Mouse (Mus musculus) forebrain, embryonic 16.5 days (tissue): ENCODE measurements around the gene Cmtm4. TPM values are rescaled to one million over a fixed set of nuclear protein-coding genes. Genes with fewer than 3 reads are reported as not detected.
"Not testable (repeated sequence)": the region's sequence is repeated elsewhere in the genome, so short reads cannot be mapped to it uniquely, and the experiment has no call there.

Source experiments
- ATAC-seq: fragments of 200-750 bp; cut with Nextera tagmentation; 2 replicates; pipeline ENCODE4 v1.8.0; 2017; ENCODE audit warnings: mild to moderate bottlenecking, moderate library complexity
- H3K27ac ChIP-seq: fragments of 300-500 bp; sonication (generic); 2 replicates; pipeline ENCODE4 v1.5.1; 2014; ENCODE audit warnings: low read length, control low read depth
- H3K27me3 ChIP-seq: fragments of 300-500 bp; sonication (generic); replicated peaks from 2 replicates; pipeline ENCODE4 v1.6.1; 2014; ENCODE audit warnings: low read length; ENCODE audit not compliant: control insufficient read depth, insufficient read depth
- H3K36me3 ChIP-seq: fragments of 300-500 bp; sonication (generic); 2 replicates; pipeline ENCODE4 v1.6.1; 2014; ENCODE audit not compliant: control insufficient read depth, insufficient read depth
- H3K4me1 ChIP-seq: fragments of 300-500 bp; sonication (generic); replicated peaks from 2 replicates; pipeline ENCODE4 v1.6.1; 2014; ENCODE audit warnings: low read length; ENCODE audit not compliant: control insufficient read depth, insufficient read depth
- H3K4me2 ChIP-seq: fragments of 300-500 bp; sonication (generic); 2 replicates; pipeline ENCODE4 v1.6.1; 2014; ENCODE audit warnings: mild to moderate bottlenecking, low read length, control low read depth
- H3K4me3 ChIP-seq: fragments of 300-500 bp; sonication (generic); replicated peaks from 2 replicates; pipeline ENCODE4 v1.5.1; 2014; ENCODE audit warnings: mild to moderate bottlenecking, low read length, control low read depth
- H3K9ac ChIP-seq: fragments of 300-500 bp; sonication (generic); replicated peaks from 2 replicates; pipeline ENCODE4 v1.6.1; 2014; ENCODE audit warnings: low read depth, low read length, control low read depth
- H3K9me3 ChIP-seq: fragments of 300-500 bp; sonication (generic); 2 replicates; pipeline ENCODE4 v1.6.1; 2016; ENCODE audit warnings: low read length; ENCODE audit not compliant: control insufficient read depth
- whole genome bisulfite sequencing: fragments of 180-500 bp; shearing (Covaris S2); extraction: QIAGEN DNeasy Blood & Tissue Kit; methylation state at CpG from one replicate; pipeline ENCODE4 v1.1.7; 2014; 5-methylcytosine and 5-hydroxymethylcytosine counted together
- polyA plus RNA-seq: library from polyadenylated mRNA; unstranded; fragments of >200 nt; fragmentation: Nextera tagmentation; extraction: Ambion mirVana; gene quantifications from 2 replicates; pipeline ENCODE4 v1.2.1, GENCODE M21; 2015

The Cmtm4 gene
- polyA plus RNA-seq, 1 experiment from 2014 or later = 2.8 TPM

GRCm38 (mm10) chr8:104313311-104313710 is 82.3 kb downstream of the Cmtm4 start:
- WGBS = 84% methylated on average over 4 of the region's 4 CpGs
- no peaks in the 10 kb centered on the region for H3K9me3 ChIP-seq
- H3K27ac ChIP-seq = no peak overlapping the region
- H3K4me3 ChIP-seq = no peak overlapping the region
- no peak overlapping the region for H3K4me2 ChIP-seq
- no peaks in the 10 kb centered on the region for H3K36me3 ChIP-seq
- H3K9ac ChIP-seq = no peak overlapping the region
- H3K27me3 ChIP-seq = no peaks in the 10 kb centered on the region
- no peak for ATAC-seq
- H3K4me1 ChIP-seq = no peaks in the 10 kb centered on the region

- H3K4me3 ChIP-seq, H3K27me3 ChIP-seq, H3K27ac ChIP-seq, H3K4me2 ChIP-seq, H3K36me3 ChIP-seq, H3K9ac ChIP-seq, H3K9me3 ChIP-seq, ATAC-seq, H3K4me1 ChIP-seq: not testable (repeated sequence)
- 86% methylated on average over 3 of the region's 3 CpGs for WGBS
Measured at GRCm38 (mm10) chr8:104312023-104312422, 83.6 kb downstream of the Cmtm4 start.

GRCm38 (mm10) chr8:104309441-104310155 is 86.0 kb downstream of the Cmtm4 start, which contains the start of the genes Gm45711 and Cmtm1:
Gm45711 (minus strand) TSS chr8:104310081.
Cmtm1 (minus strand) TSS chr8:104310145.
- ATAC-seq, H3K4me3 ChIP-seq, H3K27ac ChIP-seq, H3K27me3 ChIP-seq, H3K36me3 ChIP-seq, H3K4me2 ChIP-seq, H3K4me1 ChIP-seq, H3K9ac ChIP-seq, H3K9me3 ChIP-seq: not testable (repeated sequence)
- 86% methylated on average over 34 of the region's 36 CpGs for WGBS

GRCm38 (mm10) chr8:104308341-104308740 is 87.3 kb downstream of the Cmtm4 start:
- not testable (repeated sequence) for H3K4me2 ChIP-seq, ATAC-seq, H3K4me1 ChIP-seq, H3K9me3 ChIP-seq, H3K4me3 ChIP-seq, H3K27me3 ChIP-seq, H3K27ac ChIP-seq, H3K36me3 ChIP-seq, H3K9ac ChIP-seq
- WGBS = 72% methylated on average over 6 of the region's 6 CpGs

GRCm38 (mm10) chr8:104304962-104305361 is 90.6 kb downstream of the Cmtm4 start:
- H3K9ac ChIP-seq = no peak overlapping the region
- H3K4me1 ChIP-seq = no peaks in the 10 kb centered on the region; the same call in 1 of the 2 replicates
- H3K27ac ChIP-seq = no peak overlapping the region
- no peak for ATAC-seq
- WGBS = 91% methylated on average over 11 of the region's 11 CpGs
- H3K27me3 ChIP-seq = no peaks in the 10 kb centered on the region
- no peaks in the 10 kb centered on the region for H3K36me3 ChIP-seq
- no peaks in the 10 kb centered on the region for H3K9me3 ChIP-seq
- no peak overlapping the region for H3K4me2 ChIP-seq
- no peak overlapping the region for H3K4me3 ChIP-seq

GRCm38 (mm10) chr8:104302536-104302935 is 93.1 kb downstream of the Cmtm4 start:
- H3K4me2 ChIP-seq, H3K27ac ChIP-seq, ATAC-seq, H3K9ac ChIP-seq, H3K27me3 ChIP-seq, H3K4me1 ChIP-seq, H3K4me3 ChIP-seq, H3K36me3 ChIP-seq, H3K9me3 ChIP-seq: not testable (repeated sequence)
- 92% methylated on average over 4 of the region's 4 CpGs for WGBS

GRCm38 (mm10) chr8:104301577-104301976 is 94.0 kb downstream of the Cmtm4 start:
- WGBS = under 1% methylated on average over 3 of the region's 3 CpGs
- peak; percentile 87 for ATAC-seq
- H3K36me3 ChIP-seq, H3K4me2 ChIP-seq, H3K27ac ChIP-seq, H3K9me3 ChIP-seq, H3K27me3 ChIP-seq, H3K4me1 ChIP-seq, H3K4me3 ChIP-seq, H3K9ac ChIP-seq: not testable (repeated sequence)

Other genes starting within 250 kb of the Cmtm4 start
- 2.4 and 3.1 TPM in 2 replicates for gene Bean1, start 225.4 kb downstream of the Cmtm4 start, polyA plus RNA-seq
- gene Tk2, start 147.2 kb downstream of the Cmtm4 start, polyA plus RNA-seq = 51.7 and 54.3 TPM in 2 replicates
- gene Cklf, start 144.9 kb downstream of the Cmtm4 start, polyA plus RNA-seq = 36.0 and 36.3 TPM in 2 replicates
- gene Cmtm2a, start 102.6 kb downstream of the Cmtm4 start, polyA plus RNA-seq = not detected in 2 replicates
- gene Gm45711, start 85.7 kb downstream of the Cmtm4 start, polyA plus RNA-seq = not detected in 2 replicates
- not detected in 2 replicates for gene Cmtm1, start 85.7 kb downstream of the Cmtm4 start, polyA plus RNA-seq
- not detected in 2 replicates for gene Gm11020, start 74.2 kb downstream of the Cmtm4 start, polyA plus RNA-seq
- not detected in 2 replicates for gene Cmtm2b, start 73.6 kb downstream of the Cmtm4 start, polyA plus RNA-seq
- 34.0 and 39.6 TPM in 2 replicates for gene Cmtm3, start 56.4 kb downstream of the Cmtm4 start, polyA plus RNA-seq
- gene Dync1li2, start 47.2 kb upstream of the Cmtm4 start, polyA plus RNA-seq = 139 and 143 TPM in 2 replicates
- 0.16 and 0.25 TPM in 2 replicates for gene Terb1, start 114.1 kb upstream of the Cmtm4 start, polyA plus RNA-seq
- 122 and 131 TPM in 2 replicates for gene Nae1, start 138.8 kb upstream of the Cmtm4 start, polyA plus RNA-seq
- 1.6 and 1.9 TPM in 2 replicates for gene Car7, start 138.9 kb upstream of the Cmtm4 start, polyA plus RNA-seq
- gene Pdp2, start 195.6 kb upstream of the Cmtm4 start, polyA plus RNA-seq = 18.4 TPM in 2 replicates
- gene Cdh16, start 228.6 kb upstream of the Cmtm4 start, polyA plus RNA-seq = 0.36 TPM in 1 of 2 replicates, not detected in the other
- 2.4 and 4.1 TPM in 2 replicates for gene Rrad, start 235.5 kb upstream of the Cmtm4 start, polyA plus RNA-seq
- gene Ciao2b, start 246.2 kb upstream of the Cmtm4 start, polyA plus RNA-seq = 131 and 140 TPM in 2 replicates